Mouse (Mus musculus): ENCODE data around the gene Aass. TPM values are rescaled to one million over a fixed set of nuclear protein-coding genes. Genes with fewer than 3 reads are reported as not detected.
"Not testable (repeated sequence)": the region's sequence is repeated elsewhere in the genome, so short reads cannot be mapped to it uniquely, and the experiment has no call there.

Gene Aass
- polyA plus RNA-seq, 1 experiment from 2014 or later, result 2.9 TPM

DNA sequence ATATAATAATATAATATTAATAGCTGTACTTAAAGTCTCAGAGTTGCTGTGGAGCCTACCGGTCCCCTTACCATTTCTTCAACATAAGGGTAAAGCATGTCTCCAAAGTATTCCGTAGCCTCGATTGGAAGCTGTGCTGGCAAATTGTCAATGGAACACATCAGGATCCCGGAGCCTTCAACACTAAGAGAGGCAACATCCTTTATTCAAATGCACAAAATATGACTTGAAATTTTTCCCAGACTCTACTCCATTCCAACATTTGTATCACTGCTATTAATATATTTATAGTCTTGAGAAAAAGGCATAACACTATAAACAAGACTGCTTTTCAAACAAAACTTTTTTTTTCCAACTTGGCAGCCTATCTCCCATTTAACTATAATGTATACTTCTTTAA, 25.7 kb downstream of the Aass start:
- Histone ChIP-seq H3K9me3 (no peaks in the 10 kb centered on the region), H3K36me3 (replicated peaks) (no peaks in the 10 kb centered on the region), H3K4me3 (no peak overlapping the region), H3K27me3 (ENCODE audit: poor library complexity, severe bottlenecking) (no peaks in the 10 kb centered on the region), H3K4me1 (no peaks in the 10 kb centered on the region), H3K27ac (no peak overlapping the region)
- WGBS, result 97% methylated on average over 4 of the region's 4 CpGs
- no peak for DNase-seq (ENCODE audit: extremely low spot score, low spot score)

DNA sequence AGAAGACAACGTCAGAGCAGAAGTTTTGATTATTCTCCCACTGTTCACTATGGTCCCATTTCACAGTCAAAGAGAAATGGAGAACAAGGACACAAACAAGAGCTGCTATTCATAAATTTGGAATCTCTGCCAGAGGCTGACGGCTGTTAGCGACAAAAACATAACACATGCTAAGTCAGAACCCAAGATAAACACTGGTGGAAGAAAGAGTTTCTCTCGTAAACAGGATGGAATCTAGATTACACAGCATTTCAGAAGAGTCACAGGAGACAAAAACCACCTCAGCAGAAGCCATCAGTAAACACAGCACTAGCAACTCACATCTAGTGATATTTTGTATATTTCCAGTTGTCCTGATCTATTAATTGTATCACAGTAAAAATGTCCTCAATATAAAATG, 26.4 kb downstream of the Aass start:
- no peaks in the 10 kb centered on the region for H3K36me3 ChIP-seq (replicated peaks)
- no peak overlapping the region for H3K27ac ChIP-seq
- H3K27me3 ChIP-seq (ENCODE audit: poor library complexity, severe bottlenecking), result no peaks in the 10 kb centered on the region
- no peak for DNase-seq (ENCODE audit: extremely low spot score, low spot score)
- WGBS, result 83% methylated on average over 4 of the region's 4 CpGs
- no peak overlapping the region for H3K4me3 ChIP-seq
- no peaks in the 10 kb centered on the region for H3K9me3 ChIP-seq
- no peaks in the 10 kb centered on the region for H3K4me1 ChIP-seq

DNA sequence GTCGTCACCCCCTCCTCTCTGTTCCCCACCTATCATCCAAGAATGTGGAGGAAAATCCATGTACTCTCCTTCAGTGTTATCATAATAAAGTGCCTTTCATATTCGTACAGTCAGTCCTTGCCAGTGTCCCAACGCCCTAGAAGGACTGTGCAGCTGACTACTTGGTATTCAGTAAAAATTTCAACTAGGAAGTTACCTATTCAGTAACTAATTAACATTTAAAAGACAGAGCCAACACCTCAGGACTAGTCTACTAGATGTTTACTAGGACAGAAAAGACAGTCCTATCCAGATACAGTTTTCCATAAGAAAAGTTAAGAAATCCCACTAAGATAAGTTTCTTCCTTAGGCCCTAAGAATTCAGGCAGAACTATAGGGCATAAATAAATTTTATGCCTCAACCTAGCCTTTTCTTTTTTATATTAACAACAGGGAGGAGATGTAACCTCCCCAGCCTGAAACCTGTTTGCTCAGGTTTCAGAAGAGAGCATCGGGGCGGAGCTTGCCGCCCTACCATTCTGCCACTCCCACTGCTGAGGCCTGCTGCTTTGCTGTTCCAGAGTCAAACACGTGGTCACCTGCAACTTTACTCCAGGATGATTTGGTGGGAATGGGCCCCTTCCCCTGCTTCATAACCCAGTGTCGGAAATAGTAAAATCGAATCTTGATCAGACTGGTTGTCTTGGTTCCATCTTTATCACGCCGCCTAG, 42.3 kb downstream of the Aass start:
- DNase-seq (ENCODE audit: extremely low spot score, low spot score), result not testable (repeated sequence)

DNA sequence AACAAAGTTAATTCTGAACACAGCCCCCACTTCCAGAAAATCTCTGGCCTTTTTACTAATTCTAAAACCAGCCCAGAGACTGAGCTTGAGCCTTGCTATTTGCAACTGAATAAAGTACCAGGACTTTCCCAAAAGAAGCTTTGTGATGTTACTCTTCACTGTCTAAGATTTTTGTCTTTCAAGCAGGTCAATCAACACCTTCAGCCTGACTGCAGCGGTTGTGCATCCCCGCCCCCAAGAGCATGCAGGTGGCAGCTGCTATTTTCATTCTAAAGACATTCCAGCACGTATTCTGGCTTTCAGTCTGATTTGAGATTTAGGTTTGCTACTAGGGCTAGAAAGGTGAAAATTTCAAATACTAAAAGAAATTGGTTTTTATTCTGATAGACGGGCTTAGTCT, 43.5 kb downstream of the Aass start:
- not testable (repeated sequence) for DNase-seq (ENCODE audit: extremely low spot score, low spot score)
- WGBS, result 84% methylated on average over 4 of the region's 4 CpGs

More for the DNA sequence above, 42.3 kb downstream of the Aass start:
- 92% methylated on average over 11 of the region's 11 CpGs for WGBS
- not testable (repeated sequence) for H3K27me3 ChIP-seq (ENCODE audit: poor library complexity, severe bottlenecking); H3K36me3 ChIP-seq (replicated peaks); H3K4me3 ChIP-seq; H3K9me3 ChIP-seq; H3K4me1 ChIP-seq; H3K27ac ChIP-seq

DNA sequence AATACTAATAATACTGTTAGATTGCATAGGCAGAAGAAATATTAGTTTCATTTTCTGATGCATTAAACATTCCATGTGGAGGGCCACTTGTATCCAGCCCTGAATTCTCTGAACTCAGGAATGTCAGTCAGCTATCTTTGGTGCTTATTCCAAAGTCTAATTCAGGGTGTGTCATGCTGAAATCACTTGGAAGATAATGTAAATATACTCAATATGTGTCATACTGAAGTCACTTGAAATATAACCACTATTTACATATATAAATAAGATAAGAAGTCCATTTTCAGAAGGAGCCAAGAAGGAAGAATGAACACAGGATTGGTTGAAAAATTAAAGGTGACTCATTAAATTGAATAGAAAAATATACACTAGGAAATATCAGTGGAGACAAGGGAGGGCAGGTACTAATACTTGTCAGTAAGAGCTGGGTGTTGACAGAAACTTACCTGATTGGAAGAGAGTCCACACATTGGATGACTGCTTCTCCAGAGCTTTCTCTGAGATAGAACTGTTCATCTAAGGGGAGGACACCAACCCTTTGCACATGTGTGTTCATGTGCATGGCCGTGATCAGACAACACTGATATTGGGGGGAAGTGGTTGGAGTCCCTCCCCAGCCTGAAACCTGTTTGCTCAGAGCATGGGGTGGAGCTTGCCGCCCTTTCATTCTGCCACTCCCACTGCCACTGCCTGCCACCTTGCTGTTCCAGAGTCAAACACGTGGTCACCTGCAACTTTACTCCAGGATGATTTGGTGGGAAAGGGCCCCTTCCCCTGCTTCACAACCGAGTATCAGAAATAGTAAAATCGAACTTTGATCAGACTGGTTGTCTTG, 48.0 kb downstream of the Aass start:
- peaks cover 7% of the 10 kb centered on the region; the same call in 1 of the 2 replicates for H3K9me3 ChIP-seq
- no peak overlapping the region for H3K27ac ChIP-seq
- WGBS, result 89% methylated on average over 5 of the region's 5 CpGs
- no peak overlapping the region for H3K4me3 ChIP-seq
- no peaks in the 10 kb centered on the region for H3K36me3 ChIP-seq (replicated peaks)
- no peaks in the 10 kb centered on the region for H3K27me3 ChIP-seq (ENCODE audit: poor library complexity, severe bottlenecking)
- H3K4me1 ChIP-seq, result peaks cover 7% of the 10 kb centered on the region
- no peak for DNase-seq (ENCODE audit: extremely low spot score, low spot score)

More for the DNA sequence above, 43.5 kb downstream of the Aass start:
- not testable (repeated sequence) for H3K4me3 ChIP-seq; H3K4me1 ChIP-seq; H3K27me3 ChIP-seq (ENCODE audit: poor library complexity, severe bottlenecking); H3K9me3 ChIP-seq; H3K36me3 ChIP-seq (replicated peaks); H3K27ac ChIP-seq

DNA sequence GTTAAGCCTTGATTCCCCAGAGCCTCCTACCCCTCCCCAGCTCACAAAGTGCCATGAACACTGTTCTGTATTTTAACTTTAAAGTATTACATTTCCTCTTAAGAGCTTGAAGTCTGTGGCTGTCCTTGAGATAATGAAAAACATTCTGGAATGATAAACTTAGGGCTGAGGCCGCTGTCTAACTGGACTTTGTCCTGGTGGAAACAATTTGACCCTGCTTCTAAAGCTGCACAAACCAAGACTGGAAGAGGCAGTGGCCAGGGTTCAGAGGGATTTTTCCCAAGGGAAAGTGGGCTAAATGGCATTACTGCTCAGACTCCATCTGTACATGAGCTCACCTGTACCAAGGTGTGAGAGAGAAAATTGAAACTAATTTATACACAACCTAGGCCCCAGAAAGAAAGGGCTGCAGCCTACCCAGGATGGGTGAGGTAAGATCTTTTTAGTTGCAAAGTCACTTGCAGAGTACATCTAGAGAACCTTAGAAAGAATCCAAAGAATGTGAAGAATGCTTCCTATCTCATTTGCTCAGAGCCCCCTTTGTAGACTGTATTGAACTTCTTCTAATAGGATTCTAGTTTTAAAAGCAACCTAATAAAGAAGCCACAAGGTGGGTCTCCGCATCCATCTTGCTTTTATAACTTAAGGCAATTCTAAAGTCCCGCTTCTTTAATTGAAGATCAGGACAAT, 52.6 kb downstream of the Aass start:
- no peak for DNase-seq (ENCODE audit: extremely low spot score, low spot score)
- Histone ChIP-seq H3K27ac (peak overlapping the region; percentile 40; the same call in 1 of the 2 replicates), H3K36me3 (replicated peaks) (no peaks in the 10 kb centered on the region), H3K27me3 (ENCODE audit: poor library complexity, severe bottlenecking) (no peaks in the 10 kb centered on the region), H3K9me3 (no peaks in the 10 kb centered on the region), H3K4me3 (no peak overlapping the region), H3K4me1 (peaks cover 24% of the 10 kb centered on the region)
- WGBS, result 48% methylated on average over 3 of the region's 3 CpGs

DNA sequence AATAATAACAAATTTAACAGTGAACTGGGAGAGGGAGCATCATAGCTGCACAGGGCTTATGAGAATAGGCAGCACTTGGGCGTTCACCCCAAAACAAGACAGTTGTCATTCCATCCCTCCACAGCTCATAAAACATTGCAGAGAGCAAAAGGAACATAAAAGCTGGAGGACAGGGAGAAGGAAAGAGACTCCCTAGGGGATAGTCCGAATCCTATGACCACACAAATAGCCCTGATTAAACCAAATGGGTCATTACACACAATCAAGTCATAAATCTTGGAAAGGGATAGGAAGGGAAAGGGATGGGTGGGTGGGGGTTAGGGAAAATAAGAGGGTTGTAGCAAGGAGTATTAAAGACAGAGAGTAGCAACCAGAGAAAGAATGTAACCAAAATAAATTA, 54.5 kb downstream of the Aass start:
- no peak for DNase-seq (ENCODE audit: extremely low spot score, low spot score)
- peaks cover 24% of the 10 kb centered on the region for H3K4me1 ChIP-seq
- no peaks in the 10 kb centered on the region for H3K27me3 ChIP-seq (ENCODE audit: poor library complexity, severe bottlenecking)
- no peak overlapping the region for H3K4me3 ChIP-seq
- H3K27ac ChIP-seq, result no peak overlapping the region
- no peaks in the 10 kb centered on the region for H3K9me3 ChIP-seq
- 92% methylated on average over 2 of the region's 2 CpGs for WGBS
- no peaks in the 10 kb centered on the region for H3K36me3 ChIP-seq (replicated peaks)

DNA sequence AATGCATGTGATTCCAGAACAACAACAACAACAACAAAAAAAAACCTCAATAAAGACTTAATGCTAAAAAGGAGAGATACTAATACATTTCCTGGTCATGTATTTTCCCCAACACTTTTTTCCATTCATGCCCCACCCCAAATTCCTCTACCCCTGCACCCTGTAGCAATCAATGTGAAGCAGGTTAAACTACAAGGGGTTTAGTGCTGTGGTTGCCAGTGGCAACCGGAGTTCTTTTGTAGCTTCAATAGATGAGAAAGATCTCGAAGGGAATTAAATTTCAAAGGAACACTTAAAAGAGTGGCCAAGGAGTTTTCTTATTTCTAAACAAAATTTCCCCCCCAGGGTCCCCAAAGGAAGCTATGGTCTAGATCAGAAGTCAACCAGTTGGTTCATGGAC, 56.7 kb downstream of the Aass start:
- Histone ChIP-seq H3K9me3 (no peaks in the 10 kb centered on the region), H3K27me3 (ENCODE audit: poor library complexity, severe bottlenecking) (no peaks in the 10 kb centered on the region), H3K36me3 (replicated peaks) (no peaks in the 10 kb centered on the region), H3K4me1 (peaks cover 24% of the 10 kb centered on the region), H3K27ac (no peak overlapping the region), H3K4me3 (no peak overlapping the region)
- WGBS, result 56% methylated on average over 2 of the region's 2 CpGs
- no peak for DNase-seq (ENCODE audit: extremely low spot score, low spot score)

DNA sequence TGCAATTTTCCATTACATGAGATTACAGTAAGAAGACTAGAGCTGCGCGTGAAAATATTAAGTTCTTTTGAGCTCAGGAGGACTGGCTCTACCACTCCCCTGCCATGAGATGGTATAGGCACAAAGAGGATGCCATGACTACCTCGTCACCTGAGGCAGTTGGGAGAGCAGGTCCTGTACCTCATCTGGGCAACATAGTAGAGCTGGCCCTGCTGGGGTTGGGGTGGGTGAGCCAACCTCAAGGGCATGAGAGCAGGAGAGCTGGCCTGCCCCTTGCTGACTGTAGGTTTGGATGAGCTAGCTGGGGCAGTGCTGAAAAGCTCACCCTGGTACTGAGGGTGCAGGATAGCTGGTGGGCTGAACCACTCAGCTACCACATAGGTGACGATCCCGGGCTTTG, 77.1 kb downstream of the Aass start:
- H3K27ac ChIP-seq, result no peak overlapping the region
- H3K9me3 ChIP-seq, result peaks cover 8% of the 10 kb centered on the region
- no peak overlapping the region for H3K4me3 ChIP-seq
- H3K36me3 ChIP-seq (replicated peaks), result peaks cover 38% of the 10 kb centered on the region
- DNase-seq (ENCODE audit: extremely low spot score, low spot score), result no peak
- 95% methylated on average over 5 of the region's 5 CpGs for WGBS
- no peaks in the 10 kb centered on the region for H3K4me1 ChIP-seq
- H3K27me3 ChIP-seq (ENCODE audit: poor library complexity, severe bottlenecking), result no peaks in the 10 kb centered on the region

DNA sequence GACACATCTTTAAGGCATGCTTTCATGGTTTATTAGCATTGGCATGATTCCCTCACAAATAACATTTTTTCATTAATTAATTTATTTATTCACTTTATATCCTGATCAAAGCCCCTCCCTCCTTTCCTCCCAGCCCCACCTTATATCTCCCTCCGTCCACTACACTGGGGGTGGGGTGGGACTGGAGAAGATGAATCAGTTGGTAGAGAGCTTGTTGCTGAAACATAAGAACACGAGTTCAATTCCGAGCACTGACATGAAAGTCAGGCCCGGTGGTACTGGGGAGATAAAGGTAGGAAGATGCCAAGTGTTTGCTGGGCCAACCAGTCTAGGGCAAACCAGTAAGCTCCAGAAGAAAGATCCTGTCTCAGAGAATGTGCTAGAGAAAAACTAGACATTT, 84.0 kb downstream of the Aass start:
- Histone ChIP-seq H3K9me3 (peaks cover 8% of the 10 kb centered on the region), H3K4me3 (no peak overlapping the region), H3K4me1 (no peaks in the 10 kb centered on the region), H3K36me3 (replicated peaks) (peaks cover 83% of the 10 kb centered on the region), H3K27ac (no peak overlapping the region), H3K27me3 (ENCODE audit: poor library complexity, severe bottlenecking) (no peaks in the 10 kb centered on the region)
- no peak for DNase-seq (ENCODE audit: extremely low spot score, low spot score)
- 95% methylated on average over 4 of the region's 4 CpGs for WGBS

DNA sequence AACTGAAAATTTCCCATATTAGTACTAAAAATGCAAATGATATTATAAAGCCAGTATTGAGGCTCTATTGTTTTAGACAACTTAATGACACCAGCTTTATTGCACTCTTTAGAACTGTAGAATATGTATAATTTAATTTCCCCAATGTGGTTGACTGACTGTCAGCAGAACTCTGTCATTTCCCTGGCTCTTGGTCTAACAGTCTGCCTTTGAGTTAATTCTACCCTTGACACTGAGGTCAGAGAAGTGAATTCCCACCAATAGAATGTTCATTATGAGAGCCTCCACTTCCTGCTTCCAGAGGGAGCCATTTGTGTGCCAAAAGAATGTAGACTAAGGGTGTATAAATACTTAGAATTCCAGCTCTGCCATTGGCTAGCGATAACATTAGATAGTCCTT, 104.5 kb downstream of the Aass start:
- Histone ChIP-seq H3K27me3 (ENCODE audit: poor library complexity, severe bottlenecking) (no peaks in the 10 kb centered on the region), H3K36me3 (replicated peaks) (peaks cover 65% of the 10 kb centered on the region), H3K4me1 (no peaks in the 10 kb centered on the region), H3K4me3 (no peak overlapping the region), H3K27ac (no peak overlapping the region), H3K9me3 (no peaks in the 10 kb centered on the region)
- no peak for DNase-seq (ENCODE audit: extremely low spot score, low spot score)
- 86% methylated on average over 1 of the region's 1 CpGs for WGBS

Measured in forebrain, embryonic 10.5 days (tissue).